Mouse (Mus musculus): ENCODE measurements around the gene Plxnb1. TPM values are rescaled to one million over a fixed set of nuclear protein-coding genes. Genes with fewer than 3 reads are reported as not detected.

Plxnb1 gene
- polyA plus RNA-seq, 1 experiment: not detected

DNA sequence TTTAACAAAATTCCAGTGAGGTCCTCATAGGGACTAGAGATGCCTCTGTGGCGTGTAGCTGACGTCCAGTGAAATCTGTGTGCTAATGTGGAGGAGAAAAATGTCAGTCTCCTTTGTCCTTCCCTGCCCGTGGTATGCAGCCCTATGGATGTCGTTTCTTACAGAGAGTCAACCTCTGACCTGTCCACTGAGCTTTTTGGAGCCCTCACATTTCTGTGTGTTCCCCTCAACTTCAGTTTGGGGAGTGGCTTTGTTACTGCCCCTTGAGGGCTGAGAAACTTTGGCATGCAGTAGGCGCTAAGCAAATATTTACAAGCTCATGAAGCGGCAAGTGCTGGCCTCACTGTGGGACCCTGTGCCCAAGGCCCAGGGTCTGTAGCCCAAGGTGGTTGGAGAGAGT lies 2.1 kb downstream of the Plxnb1 start:
- TF ChIP-seq POLR2A (IDR thresholded peaks at IDR 0.05; ENCODE audit: insufficient read depth, low read depth, low read length): no peak
- TF ChIP-seq CTCF (IDR thresholded peaks at IDR 0.05; ENCODE audit: insufficient read depth, low read depth, low read length): no peak
- WGBS: 46% methylated on average over 6 of the region's 6 CpGs
- Histone ChIP-seq H3K4me3 (ENCODE audit: insufficient read depth, low read depth, low read length) (0 out of 2 replicates have a peak overlapping the region, but pooled peaks have one; percentile 90), H3K4me1 (ENCODE audit: control insufficient read depth, insufficient read depth, low read length) (peaks cover 35% of the 10 kb centered on the region), H3K27ac (ENCODE audit: insufficient read depth, low read depth, low read length) (peak overlapping the region; percentile 93)

GRCm38 (mm10) chr9:109097831-109098230 lies 2.6 kb downstream of the Plxnb1 start:
- Histone ChIP-seq H3K4me3 (ENCODE audit: insufficient read depth, low read depth, low read length) (no peak overlapping the region), H3K4me1 (ENCODE audit: control insufficient read depth, insufficient read depth, low read length) (peaks cover 35% of the 10 kb centered on the region), H3K27ac (ENCODE audit: insufficient read depth, low read depth, low read length) (peak overlapping the region; percentile 80)
- TF ChIP-seq CTCF (IDR thresholded peaks at IDR 0.05; ENCODE audit: insufficient read depth, low read depth, low read length): no peak
- no peak for TF ChIP-seq POLR2A (IDR thresholded peaks at IDR 0.05; ENCODE audit: insufficient read depth, low read depth, low read length)
- WGBS: 23% methylated on average over 5 of the region's 5 CpGs

GRCm38 (mm10) chr9:109098366-109098765 lies 3.2 kb downstream of the Plxnb1 start:
- WGBS: 70% methylated on average over 8 of the region's 8 CpGs
- Histone ChIP-seq H3K4me3 (ENCODE audit: insufficient read depth, low read depth, low read length) (0 out of 2 replicates have a peak overlapping the region, but pooled peaks have one; percentile 17), H3K27ac (ENCODE audit: insufficient read depth, low read depth, low read length) (peak overlapping the region; percentile 80), H3K4me1 (ENCODE audit: control insufficient read depth, insufficient read depth, low read length) (peaks cover 35% of the 10 kb centered on the region)
- no peak for TF ChIP-seq CTCF (IDR thresholded peaks at IDR 0.05; ENCODE audit: insufficient read depth, low read depth, low read length)
- TF ChIP-seq POLR2A (IDR thresholded peaks at IDR 0.05; ENCODE audit: insufficient read depth, low read depth, low read length): no peak

DNA sequence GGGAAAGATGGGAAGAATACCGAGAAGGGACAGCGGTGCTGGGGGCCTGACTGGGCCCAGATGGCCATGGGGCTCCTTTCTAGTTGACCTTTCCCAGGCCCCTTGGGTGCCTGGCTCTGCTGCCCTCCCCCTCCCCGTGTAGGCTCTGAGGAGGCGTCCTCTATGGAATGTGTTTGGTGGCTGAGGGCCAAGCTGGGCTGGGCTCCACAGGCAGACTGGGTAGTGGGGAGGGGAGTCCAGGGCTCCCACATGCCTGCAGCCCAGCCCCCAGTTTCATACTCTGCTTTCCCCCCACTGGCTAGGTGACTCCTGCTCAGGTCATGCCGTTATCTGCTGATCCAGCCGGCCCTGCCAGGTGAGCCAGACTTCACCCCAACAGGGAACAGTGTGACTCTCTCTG lies 3.8 kb downstream of the Plxnb1 start:
- TF ChIP-seq CTCF (IDR thresholded peaks at IDR 0.05; ENCODE audit: insufficient read depth, low read depth, low read length) (no peak), POLR2A (IDR thresholded peaks at IDR 0.05; ENCODE audit: insufficient read depth, low read depth, low read length) (no peak)
- H3K4me1 ChIP-seq (ENCODE audit: control insufficient read depth, insufficient read depth, low read length): peaks cover 35% of the 10 kb centered on the region
- H3K27ac ChIP-seq (ENCODE audit: insufficient read depth, low read depth, low read length): no peak overlapping the region
- H3K4me3 ChIP-seq (ENCODE audit: insufficient read depth, low read depth, low read length): no peak overlapping the region
- WGBS: 37% methylated on average over 6 of the region's 6 CpGs

DNA sequence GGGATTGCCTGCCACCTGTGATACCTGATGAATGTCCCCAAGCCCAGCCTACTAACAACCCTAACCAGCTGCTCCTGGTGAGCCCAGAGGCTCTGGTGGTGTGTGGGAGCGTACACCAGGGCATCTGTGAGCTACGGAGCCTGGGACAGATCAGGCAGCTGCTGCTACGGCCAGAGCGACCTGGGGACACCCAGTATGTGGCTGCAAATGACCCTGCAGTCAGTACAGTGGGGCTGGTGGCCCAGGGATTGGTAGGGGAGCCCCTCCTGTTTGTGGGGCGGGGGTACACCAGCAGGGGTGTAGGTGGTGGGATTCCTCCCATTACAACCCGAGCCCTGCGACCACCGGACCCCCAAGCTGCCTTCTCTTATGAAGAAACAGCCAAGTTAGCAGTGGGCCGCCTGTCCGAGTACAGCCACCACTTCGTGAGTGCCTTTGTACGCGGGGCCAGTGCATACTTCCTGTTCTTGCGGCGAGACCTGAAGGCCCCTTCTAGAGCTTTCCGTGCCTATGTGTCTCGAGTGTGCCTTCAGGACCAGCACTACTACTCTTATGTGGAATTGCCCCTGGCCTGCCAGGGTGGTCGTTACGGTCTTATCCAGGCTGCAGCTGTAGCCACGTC lies 5.2 kb downstream of the Plxnb1 start:
- 83% methylated on average over 20 of the region's 20 CpGs for WGBS
- H3K4me1 ChIP-seq (ENCODE audit: control insufficient read depth, insufficient read depth, low read length): peaks cover 32% of the 10 kb centered on the region
- H3K27ac ChIP-seq (ENCODE audit: insufficient read depth, low read depth, low read length): no peak overlapping the region
- H3K4me3 ChIP-seq (ENCODE audit: insufficient read depth, low read depth, low read length): no peak overlapping the region
- no peak for TF ChIP-seq POLR2A (IDR thresholded peaks at IDR 0.05; ENCODE audit: insufficient read depth, low read depth, low read length)
- TF ChIP-seq CTCF (IDR thresholded peaks at IDR 0.05; ENCODE audit: insufficient read depth, low read depth, low read length): no peak

DNA sequence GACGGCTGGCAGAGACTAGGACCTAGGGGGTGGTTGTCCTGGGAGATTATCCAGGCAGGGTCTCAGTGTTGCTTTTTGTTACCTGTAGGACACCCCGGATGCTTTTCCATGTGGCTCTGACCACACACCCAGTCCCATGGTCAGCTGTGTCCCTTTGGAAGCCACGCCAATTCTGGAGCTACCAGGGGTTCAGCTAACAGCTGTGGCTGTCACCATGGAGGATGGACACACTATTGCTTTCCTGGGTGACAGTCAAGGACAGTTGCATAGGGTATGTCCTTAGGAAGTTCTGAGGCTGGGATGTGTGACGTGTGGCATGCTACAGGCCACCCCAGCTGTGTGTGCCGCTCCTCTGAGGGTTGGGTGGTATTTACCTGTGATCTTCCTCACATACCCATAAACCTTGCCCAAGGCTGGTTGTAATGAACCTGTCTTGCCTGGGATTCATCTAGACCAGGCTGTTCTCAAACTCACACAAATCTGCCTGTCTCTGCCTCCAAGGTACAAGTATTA lies 6.8 kb downstream of the Plxnb1 start:
- no peak for TF ChIP-seq POLR2A (IDR thresholded peaks at IDR 0.05; ENCODE audit: insufficient read depth, low read depth, low read length)
- no peak for TF ChIP-seq CTCF (IDR thresholded peaks at IDR 0.05; ENCODE audit: insufficient read depth, low read depth, low read length)
- 88% methylated on average over 5 of the region's 5 CpGs for WGBS
- peaks cover 22% of the 10 kb centered on the region for H3K4me1 ChIP-seq (ENCODE audit: control insufficient read depth, insufficient read depth, low read length)
- H3K4me3 ChIP-seq (ENCODE audit: insufficient read depth, low read depth, low read length): no peak overlapping the region
- H3K27ac ChIP-seq (ENCODE audit: insufficient read depth, low read depth, low read length): no peak overlapping the region

- Histone ChIP-seq H3K4me1 (ENCODE audit: control insufficient read depth, insufficient read depth, low read length) (peaks cover 20% of the 10 kb centered on the region), H3K4me3 (ENCODE audit: insufficient read depth, low read depth, low read length) (no peak overlapping the region), H3K27ac (ENCODE audit: insufficient read depth, low read depth, low read length) (no peak overlapping the region)
- TF ChIP-seq POLR2A (IDR thresholded peaks at IDR 0.05; ENCODE audit: insufficient read depth, low read depth, low read length) (no peak), CTCF (IDR thresholded peaks at IDR 0.05; ENCODE audit: insufficient read depth, low read depth, low read length) (no peak)
- WGBS: 90% methylated on average over 3 of the region's 3 CpGs
Observed at GRCm38 (mm10) chr9:109102541-109102940, 7.4 kb downstream of the Plxnb1 start.

- no peak for TF ChIP-seq POLR2A (IDR thresholded peaks at IDR 0.05; ENCODE audit: insufficient read depth, low read depth, low read length)
- TF ChIP-seq CTCF (IDR thresholded peaks at IDR 0.05; ENCODE audit: insufficient read depth, low read depth, low read length): no peak
- 66% methylated on average over 7 of the region's 7 CpGs for WGBS
- H3K4me1 ChIP-seq (ENCODE audit: control insufficient read depth, insufficient read depth, low read length): peaks cover 15% of the 10 kb centered on the region
- H3K27ac ChIP-seq (ENCODE audit: insufficient read depth, low read depth, low read length): no peak overlapping the region
- no peak overlapping the region for H3K4me3 ChIP-seq (ENCODE audit: insufficient read depth, low read depth, low read length)
Observed at GRCm38 (mm10) chr9:109103250-109103649, 8.1 kb downstream of the Plxnb1 start.

- TF ChIP-seq POLR2A (IDR thresholded peaks at IDR 0.05; ENCODE audit: insufficient read depth, low read depth, low read length) (no peak), CTCF (IDR thresholded peaks at IDR 0.05; ENCODE audit: insufficient read depth, low read depth, low read length) (no peak)
- whole genome bisulfite sequencing: 91% methylated on average over 9 of the region's 9 CpGs
- Histone ChIP-seq H3K4me1 (ENCODE audit: control insufficient read depth, insufficient read depth, low read length) (peaks cover 11% of the 10 kb centered on the region), H3K27ac (ENCODE audit: insufficient read depth, low read depth, low read length) (no peak overlapping the region), H3K4me3 (ENCODE audit: insufficient read depth, low read depth, low read length) (no peak overlapping the region)
Observed at GRCm38 (mm10) chr9:109104083-109104482, 8.9 kb downstream of the Plxnb1 start.
